Mouse (Mus musculus) hindbrain, embryonic 11.5 days (tissue): ENCODE measurements around the gene Creb3l1. TPM values are rescaled to one million over a fixed set of nuclear protein-coding genes. Genes with fewer than 3 reads are reported as not detected.

Experiments
- ATAC-seq: fragments of 200-750 bp; cut with Nextera tagmentation; 2 replicates; pipeline ENCODE4 v1.8.0; 2017; ENCODE audit warnings: mild to moderate bottlenecking, moderate TSS enrichment, moderate library complexity; ENCODE audit not compliant: low FRiP score
- DNase-seq: peaks from one replicate; pipeline ENCODE4 v3.0.0-alpha.2; 2015; ENCODE audit warnings: low spot score
- H3K27ac ChIP-seq: fragments of 300-500 bp; sonication (generic); 2 replicates; pipeline ENCODE4 v1.5.1; 2014; ENCODE audit warnings: mild to moderate bottlenecking, low read depth, low read length
- H3K27me3 ChIP-seq: fragments of 300-500 bp; sonication (generic); 2 replicates; pipeline ENCODE4 v1.6.1; 2014; ENCODE audit warnings: mild to moderate bottlenecking, low read length, moderate library complexity, mixed read lengths; ENCODE audit not compliant: control insufficient read depth, insufficient read depth
- H3K36me3 ChIP-seq: fragments of 300-500 bp; sonication (generic); 2 replicates; pipeline ENCODE4 v1.6.1; 2014; ENCODE audit warnings: mild to moderate bottlenecking, low read length, moderate library complexity, mixed read lengths; ENCODE audit not compliant: control insufficient read depth, insufficient read depth
- H3K4me1 ChIP-seq: fragments of 300-500 bp; sonication (generic); replicated peaks from 2 replicates; pipeline ENCODE4 v1.6.1; 2014; ENCODE audit warnings: low read length, mixed read lengths; ENCODE audit not compliant: control insufficient read depth, insufficient read depth
- H3K4me2 ChIP-seq: fragments of 300-500 bp; sonication (generic); replicated peaks from 2 replicates; pipeline ENCODE4 v1.6.1; 2014; ENCODE audit warnings: mild to moderate bottlenecking, low read depth, low read length
- H3K4me3 ChIP-seq: fragments of 300-500 bp; sonication (generic); 2 replicates; pipeline ENCODE4 v1.5.1; 2014; ENCODE audit warnings: low read depth, low read length
- H3K9ac ChIP-seq: fragments of 300-500 bp; sonication (generic); 2 replicates; pipeline ENCODE4 v1.6.1; 2014; ENCODE audit warnings: low read depth, low read length
- H3K9me3 ChIP-seq: fragments of 300-500 bp; sonication (generic); 2 replicates; pipeline ENCODE4 v1.6.1; 2016; ENCODE audit warnings: low read length; ENCODE audit not compliant: control insufficient read depth
- WGBS: fragments of 180-500 bp; shearing (Covaris S2); extraction: QIAGEN DNeasy Blood & Tissue Kit; methylation state at CpG from one replicate; pipeline ENCODE4 v1.1.7; 2014; 5-methylcytosine and 5-hydroxymethylcytosine counted together
- polyA plus RNA-seq: library from polyadenylated mRNA; unstranded; fragments of >200 nt; fragmentation: Nextera tagmentation; extraction: Ambion mirVana; gene quantifications from 2 replicates; pipeline ENCODE4 v1.2.1, GENCODE M21; 2014

Gene Creb3l1
- polyA plus RNA-seq, 1 experiment from 2014 or later, result 2.2 TPM

DNA sequence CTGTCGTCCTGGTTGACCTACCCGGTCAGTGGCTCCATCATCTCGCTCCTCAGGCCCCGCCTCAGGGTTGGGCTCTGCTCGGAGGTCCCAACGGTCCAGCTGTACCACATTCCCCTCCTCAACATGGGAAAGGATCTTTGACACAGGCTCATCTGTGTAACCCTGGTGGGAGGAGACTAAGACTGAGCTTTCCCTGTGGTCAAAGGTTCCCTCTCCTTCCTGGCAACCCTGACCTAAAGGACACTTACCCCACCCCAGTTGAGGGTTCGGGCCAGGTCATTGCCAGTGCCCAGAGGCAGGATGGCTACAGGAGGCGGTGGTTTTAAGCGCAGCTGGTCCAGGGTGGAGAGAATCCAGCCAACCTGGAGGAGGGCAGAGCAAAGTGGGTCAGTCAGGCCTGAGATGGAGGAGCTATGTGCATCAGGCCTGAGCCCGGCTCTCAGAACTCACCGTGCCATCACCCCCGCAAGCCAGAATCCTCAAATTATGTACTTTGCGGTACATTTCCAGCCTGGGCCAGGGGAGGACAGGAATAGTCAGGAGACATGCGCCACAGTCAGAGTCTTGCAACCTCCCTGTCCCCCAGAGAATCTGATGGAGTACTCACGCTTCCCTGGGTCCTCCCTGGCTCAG is 84.9 kb downstream of the Creb3l1 start:
- no peak for ATAC-seq
- no peak overlapping the region for H3K27ac ChIP-seq
- 86% methylated on average over 15 of the region's 15 CpGs for WGBS
- no peaks in the 10 kb centered on the region for H3K4me1 ChIP-seq
- no peak overlapping the region for H3K4me2 ChIP-seq
- DNase-seq, result no peak
- H3K36me3 ChIP-seq, result 0 out of 2 replicates have a peak, but pooled peaks cover 5% of the 10 kb centered on the region
- no peak overlapping the region for H3K9ac ChIP-seq
- no peak overlapping the region for H3K4me3 ChIP-seq
- no peaks in the 10 kb centered on the region for H3K27me3 ChIP-seq
- no peaks in the 10 kb centered on the region for H3K9me3 ChIP-seq

- Histone ChIP-seq H3K9ac (no peak overlapping the region), H3K4me3 (no peak overlapping the region), H3K27me3 (no peaks in the 10 kb centered on the region), H3K4me2 (no peak overlapping the region), H3K27ac (no peak overlapping the region), H3K9me3 (no peaks in the 10 kb centered on the region), H3K36me3 (0 out of 2 replicates have a peak, but pooled peaks cover 5% of the 10 kb centered on the region), H3K4me1 (peaks cover 10% of the 10 kb centered on the region; the same call in 1 of the 2 replicates)
- no peak for DNase-seq
- ATAC-seq, result no peak
- WGBS, result 95% methylated on average over 7 of the region's 7 CpGs
Observed at GRCm38 (mm10) chr2:91936154-91936553, 88.1 kb downstream of the Creb3l1 start.

- Histone ChIP-seq H3K4me1 (peaks cover 10% of the 10 kb centered on the region; the same call in 1 of the 2 replicates), H3K4me3 (no peak overlapping the region), H3K9ac (no peak overlapping the region), H3K27me3 (no peaks in the 10 kb centered on the region), H3K36me3 (0 out of 2 replicates have a peak, but pooled peaks cover 3% of the 10 kb centered on the region), H3K27ac (no peak overlapping the region), H3K9me3 (no peaks in the 10 kb centered on the region), H3K4me2 (no peak overlapping the region)
- no peak for ATAC-seq
- WGBS, result 87% methylated on average over 9 of the region's 9 CpGs
- no peak for DNase-seq
Observed at GRCm38 (mm10) chr2:91934826-91935525, 89.3 kb downstream of the Creb3l1 start.

GRCm38 (mm10) chr2:91934016-91934415 is 90.3 kb downstream of the Creb3l1 start:
- Histone ChIP-seq H3K27ac (peak overlapping the region; percentile 96; the same call in 1 of the 2 replicates), H3K4me3 (no peak overlapping the region), H3K4me1 (peaks cover 10% of the 10 kb centered on the region; the same call in 1 of the 2 replicates), H3K9me3 (no peaks in the 10 kb centered on the region), H3K27me3 (no peaks in the 10 kb centered on the region), H3K4me2 (no peak overlapping the region), H3K36me3 (0 out of 2 replicates have a peak, but pooled peaks cover 3% of the 10 kb centered on the region), H3K9ac (no peak overlapping the region)
- DNase-seq, result no peak
- WGBS, result 60% methylated on average over 8 of the region's 8 CpGs
- no peak for ATAC-seq

- 20% methylated on average over 9 of the region's 9 CpGs for WGBS
- no peak overlapping the region for H3K4me2 ChIP-seq
- ATAC-seq (no peak), DNase-seq (peak; percentile 30)
- 0 out of 2 replicates have a peak overlapping the region, but pooled peaks have one; percentile 37 for H3K9ac ChIP-seq
- H3K4me3 ChIP-seq, result no peak overlapping the region
- H3K27me3 ChIP-seq, result no peaks in the 10 kb centered on the region
- peaks cover 10% of the 10 kb centered on the region; the same call in 1 of the 2 replicates for H3K4me1 ChIP-seq
- H3K9me3 ChIP-seq, result no peaks in the 10 kb centered on the region
- 0 out of 2 replicates have a peak, but pooled peaks cover 3% of the 10 kb centered on the region for H3K36me3 ChIP-seq
- peak overlapping the region; percentile 96 for H3K27ac ChIP-seq
Observed at GRCm38 (mm10) chr2:91933471-91933870, 90.8 kb downstream of the Creb3l1 start.

- Histone ChIP-seq H3K36me3 (0 out of 2 replicates have a peak, but pooled peaks cover 3% of the 10 kb centered on the region), H3K4me2 (no peak overlapping the region), H3K9ac (peak overlapping the region; percentile 99; the same call in 1 of the 2 replicates), H3K4me3 (no peak overlapping the region), H3K27ac (peak overlapping the region; percentile 96), H3K4me1 (peaks cover 10% of the 10 kb centered on the region; the same call in 1 of the 2 replicates), H3K27me3 (no peaks in the 10 kb centered on the region), H3K9me3 (no peaks in the 10 kb centered on the region)
- ATAC-seq (no peak), DNase-seq (peak; percentile 40)
- WGBS, result 10% methylated on average over 6 of the region's 6 CpGs
Observed at GRCm38 (mm10) chr2:91932737-91933350, 91.5 kb downstream of the Creb3l1 start.

Other genes with a start within 250 kb of the Creb3l1 start
- 0.20 and 0.42 TPM in 2 replicates for gene Chrm4, start 97.3 kb downstream of the Creb3l1 start, polyA plus RNA-seq
- gene Mdk, start 92.2 kb downstream of the Creb3l1 start, polyA plus RNA-seq, result 960 and 984 TPM in 2 replicates
- gene Gm9821, start 78.8 kb downstream of the Creb3l1 start, polyA plus RNA-seq, result 0.27 and 0.37 TPM in 2 replicates
- gene Dgkz, start 48.6 kb downstream of the Creb3l1 start, polyA plus RNA-seq, result 24.1 and 28.9 TPM in 2 replicates
- 30.8 and 46.2 TPM in 2 replicates for gene Phf21a, start 68.6 kb upstream of the Creb3l1 start, polyA plus RNA-seq